Mouse (Mus musculus) gastrocnemius, adult 18-20 months (tissue): ENCODE measurements around the gene Hrh3. TPM values are rescaled to one million over a fixed set of nuclear protein-coding genes. Genes with fewer than 3 reads are reported as not detected.

Experiments used
- DNase-seq: peaks from one replicate; pipeline ENCODE4 v3.0.0; 2021; ENCODE audit warnings: low spot score
- long read RNA-seq, 2 experiments: library from polyadenylated mRNA; stranded (forward); transcript quantifications; one replicate each; pipeline ENCODE4 v2.0.0; 2021
- total RNA-seq, 2 experiments: library from RNA; stranded (reverse); gene quantifications; 2 replicates each; pipeline ENCODE4 v1.2.3; 2021

Gene Hrh3
- total RNA-seq = not detected
- long read RNA-seq, experiment 1 = 0 reads
- long read RNA-seq, experiment 2 = 0 reads

GRCm38 (mm10) chr2:180103978-180104658 lies at the start of gene Hrh3:
Hrh3 (minus strand) TSS chr2:180104488.
- DNase-seq = peak; percentile 57

- DNase-seq = no peak
Measured at GRCm38 (mm10) chr2:180148551-180148950, 44.3 kb upstream of the Hrh3 start.

- DNase-seq = no peak
Measured at GRCm38 (mm10) chr2:180147379-180147778, 43.1 kb upstream of the Hrh3 start.

- DNase-seq = no peak
Measured at GRCm38 (mm10) chr2:180146091-180146490, 41.8 kb upstream of the Hrh3 start.

- no peak for DNase-seq
Measured at GRCm38 (mm10) chr2:180135414-180135813, 31.1 kb upstream of the Hrh3 start.

- DNase-seq = no peak
Measured at GRCm38 (mm10) chr2:180133911-180134310, 29.6 kb upstream of the Hrh3 start.

GRCm38 (mm10) chr2:180133231-180133630 lies 28.9 kb upstream of the Hrh3 start:
- no peak for DNase-seq

GRCm38 (mm10) chr2:180127675-180128074 lies 23.4 kb upstream of the Hrh3 start:
- no peak for DNase-seq

- peak; percentile 58 for DNase-seq
Measured at GRCm38 (mm10) chr2:180126195-180126594, 21.9 kb upstream of the Hrh3 start.

- DNase-seq = no peak
Measured at GRCm38 (mm10) chr2:180124192-180124591, 19.9 kb upstream of the Hrh3 start.

- DNase-seq = no peak
Measured at GRCm38 (mm10) chr2:180120292-180120761, 16.0 kb upstream of the Hrh3 start.

GRCm38 (mm10) chr2:180119439-180120291 lies 15.4 kb upstream of the Hrh3 start:
- DNase-seq = no peak

GRCm38 (mm10) chr2:180118661-180119438 lies 14.6 kb upstream of the Hrh3 start, which contains the start of gene Osbpl2:
Osbpl2 (plus strand) TSS chr2:180119306.
- DNase-seq = peak; percentile 100

- DNase-seq = peak; percentile 25
Measured at GRCm38 (mm10) chr2:180117485-180118194, 13.4 kb upstream of the Hrh3 start.

- DNase-seq = no peak
Measured at GRCm38 (mm10) chr2:180116741-180117484, 12.6 kb upstream of the Hrh3 start.

GRCm38 (mm10) chr2:180116081-180116493 lies 11.8 kb upstream of the Hrh3 start:
- DNase-seq = peak; percentile 47

- DNase-seq = peak; percentile 66
Measured at GRCm38 (mm10) chr2:180115279-180115678, 11.0 kb upstream of the Hrh3 start.

- DNase-seq = peak; percentile 94
Measured at GRCm38 (mm10) chr2:180113909-180114890, 9.9 kb upstream of the Hrh3 start.

GRCm38 (mm10) chr2:180108285-180108684 lies 4.0 kb upstream of the Hrh3 start:
- no peak for DNase-seq
